8 mouse cellular contexts compared by ENCODE assay signal in the genomic region with DNA sequence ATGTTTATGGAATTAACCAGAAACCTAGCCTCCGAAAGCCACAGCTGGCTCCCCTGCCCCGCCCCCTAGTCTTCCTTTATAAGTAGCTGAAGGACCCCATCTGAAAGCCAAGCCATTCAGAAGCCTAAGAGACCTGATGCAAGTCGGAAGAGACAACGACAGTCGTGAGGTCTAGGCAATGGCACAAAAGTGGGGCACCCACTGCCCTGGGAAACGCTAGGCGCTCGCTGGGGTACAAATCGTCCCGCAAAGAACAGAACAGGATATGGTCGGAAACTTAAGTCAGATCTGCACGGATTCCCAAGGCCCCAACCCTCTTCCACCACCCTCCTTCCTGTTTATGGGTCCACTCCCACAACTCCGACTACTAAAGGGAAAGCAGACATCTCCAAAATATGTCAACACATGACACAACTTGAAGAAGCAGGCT. TPM values are rescaled to one million over a fixed set of nuclear protein-coding genes. Genes with fewer than 3 reads are reported as not detected.
DNase-seq lines count a peak whose midpoint lies in the region; ATAC-seq and TF ChIP-seq lines count a peak whose summit lies in the region.

No protein-coding gene starts in this region.

- peak overlapping the region; percentile 94 for H3K4me3 ChIP-seq in layer of hippocampus, adult 2 months
- peak overlapping the region; percentile 96 for H3K4me3 ChIP-seq in bone marrow, adult 2 months (replicated peaks; ENCODE audit: control insufficient read depth, low read depth, low read length)
- peak overlapping the region; percentile 93 for H3K4me3 ChIP-seq in forebrain, postnatal 0 days (ENCODE audit: low read depth, low read length)
- peak overlapping the region; percentile 89 for H3K4me3 ChIP-seq in liver, embryonic 11.5 days (ENCODE audit: low read depth, low read length)

- no peaks in the 10 kb centered on the region for H3K9me3 ChIP-seq in forebrain, postnatal 0 days (ENCODE audit: low read length)
- no peaks in the 10 kb centered on the region for H3K9me3 ChIP-seq in liver, embryonic 11.5 days (ENCODE audit: control insufficient read depth, low read length)

- WGBS in bone marrow, adult 2 months = 1% methylated on average over 13 of the region's 13 CpGs
- 5% methylated on average over 13 of the region's 13 CpGs for WGBS in forebrain, postnatal 0 days
- 5% methylated on average over 13 of the region's 13 CpGs for WGBS in liver, embryonic 11.5 days

- TF ChIP-seq POLR2A in bone marrow, adult 2 months (IDR thresholded peaks at IDR 0.05; ENCODE audit: borderline replicate concordance, control insufficient read depth, low read depth, low read length) = no peak

- DNase-seq in layer of hippocampus, adult 2 months (ENCODE audit: low spot score in 2 of 2) = no peak
- DNase-seq in layer of hippocampus, adult 8-10 months (ENCODE audit: low spot score in 2 of 2) = no peak
- no peak for DNase-seq in forebrain, postnatal 0 days
- DNase-seq in liver, embryonic 11.5 days (ENCODE audit: low spot score) = no peak
- peak; percentile 36 for DNase-seq in skeletal muscle tissue, adult 2 months (ENCODE audit: low read depth, low spot score)
- DNase-seq in Muller cell, postnatal 12 days (ENCODE audit: inconsistent ontology term) = no peak
- DNase-seq in yolk sac, embryonic 10.5 days (ENCODE audit: low spot score) = no peak

- H3K27me3 ChIP-seq in forebrain, postnatal 0 days (ENCODE audit: insufficient read depth, low read length) = no peaks in the 10 kb centered on the region
- H3K27me3 ChIP-seq in liver, embryonic 11.5 days (replicated peaks; ENCODE audit: control insufficient read depth, insufficient read depth, low read length) = no peaks in the 10 kb centered on the region

- no peak for ATAC-seq in forebrain, postnatal 0 days
- peak; percentile 1; the same call in 1 of the 2 replicates for ATAC-seq in liver, embryonic 11.5 days (replicated peaks; ENCODE audit: low FRiP score)

- peak overlapping the region; percentile 73 for H3K4me2 ChIP-seq in forebrain, postnatal 0 days (ENCODE audit: low read depth)
- peak overlapping the region; percentile 94 for H3K4me2 ChIP-seq in liver, embryonic 11.5 days

- H3K36me3 ChIP-seq in forebrain, postnatal 0 days (ENCODE audit: insufficient read depth) = no peaks in the 10 kb centered on the region
- no peaks in the 10 kb centered on the region for H3K36me3 ChIP-seq in liver, embryonic 11.5 days (ENCODE audit: control insufficient read depth, insufficient read depth, low read length)

- peak overlapping the region; percentile 89 for H3K9ac ChIP-seq in forebrain, postnatal 0 days
- peak overlapping the region; percentile 92 for H3K9ac ChIP-seq in liver, embryonic 11.5 days (ENCODE audit: low read depth, low read length)

- no peak for TF ChIP-seq CTCF in layer of hippocampus, adult 2 months (conservative IDR thresholded peaks at IDR 0.05)
- TF ChIP-seq CTCF in bone marrow, adult 2 months (IDR thresholded peaks at IDR 0.05; ENCODE audit: control insufficient read depth, insufficient read depth, low read length) = no peak
- TF ChIP-seq CTCF in forebrain, postnatal 0 days (IDR thresholded peaks at IDR 0.05; ENCODE audit: low read depth) = no peak

- peaks cover 7% of the 10 kb centered on the region for H3K4me1 ChIP-seq in bone marrow, adult 2 months (ENCODE audit: control insufficient read depth, insufficient read depth, low read length)
- H3K4me1 ChIP-seq in forebrain, postnatal 0 days (ENCODE audit: insufficient read depth) = peaks cover 15% of the 10 kb centered on the region; the same call in 1 of the 2 replicates
- peaks cover 12% of the 10 kb centered on the region for H3K4me1 ChIP-seq in liver, embryonic 11.5 days (replicated peaks; ENCODE audit: control insufficient read depth, insufficient read depth, low read length)

- peak overlapping the region; percentile 96 for H3K27ac ChIP-seq in layer of hippocampus, adult 2 months
- H3K27ac ChIP-seq in bone marrow, adult 2 months (ENCODE audit: control insufficient read depth, insufficient read depth, low read depth, low read length, poor library complexity) = peak overlapping the region; percentile 97
- H3K27ac ChIP-seq in forebrain, postnatal 0 days (ENCODE audit: low read depth, low read length) = peak overlapping the region; percentile 87
- H3K27ac ChIP-seq in liver, embryonic 11.5 days (ENCODE audit: low read depth, low read length) = peak overlapping the region; percentile 79; the same call in 1 of the 2 replicates

RNA-seq across cellular contexts. Expression of a gene that starts 1.3 kb away (rescaled TPM):
- 10 to 100 TPM; 17.5 to 24.7 TPM for total RNA-seq in layer of hippocampus, adult 2 months (2021)
- 10 to 100 TPM; 14.8 to 43.1 (median 18.3) TPM for total RNA-seq in layer of hippocampus, adult 8-10 months (2022)
- polyA plus RNA-seq in bone marrow, adult 2 months (2011; ENCODE audit: insufficient read depth, insufficient read length, low replicate concordance, missing spikeins) = 7.9 and 9.2 TPM in 2 replicates
- total RNA-seq in forebrain, postnatal 0 days (2014; rRNA removed) = 12.6 and 20.8 TPM in 2 replicates
- polyA plus RNA-seq in forebrain, postnatal 0 days (2015; fragmentation: Nextera tagmentation; extraction: Ambion mirVana) = 8.1 and 12.7 TPM in 2 replicates
- polyA plus RNA-seq in liver, embryonic 11.5 days (2014; fragmentation: Nextera tagmentation; extraction: Ambion mirVana) = 7.9 and 8.0 TPM in 2 replicates
